Mouse (Mus musculus) embryonic facial prominence, embryonic 11.5 days (tissue): ENCODE results near the gene Stk17b. TPM values are rescaled to one million over a fixed set of nuclear protein-coding genes. Genes with fewer than 3 reads are reported as not detected.

Experiments used
- ATAC-seq: fragments of 200-750 bp; cut with Nextera tagmentation; replicated peaks from 2 replicates; pipeline ENCODE4 v1.8.0; 2017; ENCODE audit warnings: low read depth; ENCODE audit not compliant: insufficient number of reproducible peaks, low FRiP score, low TSS enrichment
- DNase-seq: peaks from one replicate; pipeline ENCODE4 v3.0.0-alpha.2; 2015; ENCODE audit warnings: low spot score
- H3K27ac ChIP-seq: fragments of 300-500 bp; sonication (generic); replicated peaks from 2 replicates; pipeline ENCODE4 v1.5.1; 2014; ENCODE audit warnings: mild to moderate bottlenecking, low read depth, low read length, control low read depth
- H3K27me3 ChIP-seq: fragments of 300-500 bp; sonication (generic); 2 replicates; pipeline ENCODE4 v1.6.1; 2014; ENCODE audit warnings: mild to moderate bottlenecking, low read length, moderate library complexity, mixed read lengths; ENCODE audit not compliant: control insufficient read depth, insufficient read depth
- H3K36me3 ChIP-seq: fragments of 300-500 bp; sonication (generic); replicated peaks from 2 replicates; pipeline ENCODE4 v1.6.1; 2014; ENCODE audit warnings: low read depth, mild to moderate bottlenecking, low read length, moderate library complexity, mixed read lengths; ENCODE audit not compliant: control insufficient read depth, insufficient read depth
- H3K4me1 ChIP-seq: fragments of 300-500 bp; sonication (generic); 2 replicates; pipeline ENCODE4 v1.6.1; 2014; ENCODE audit warnings: low read length, mixed read lengths; ENCODE audit not compliant: control insufficient read depth, insufficient read depth
- H3K4me2 ChIP-seq: fragments of 300-500 bp; sonication (generic); 2 replicates; pipeline ENCODE4 v1.6.1; 2014; ENCODE audit warnings: low read depth, mild to moderate bottlenecking, control low read depth, low read length, moderate library complexity
- H3K4me3 ChIP-seq: fragments of 300-500 bp; sonication (generic); 2 replicates; pipeline ENCODE4 v1.5.1; 2014; ENCODE audit warnings: low read depth, low read length, control low read depth
- H3K9ac ChIP-seq: fragments of 300-500 bp; sonication (generic); replicated peaks from 2 replicates; pipeline ENCODE4 v1.6.1; 2014; ENCODE audit warnings: mild to moderate bottlenecking, control low read depth, low read length
- H3K9me3 ChIP-seq: fragments of 300-500 bp; sonication (generic); replicated peaks from 2 replicates; pipeline ENCODE4 v1.6.1; 2016; ENCODE audit warnings: mild to moderate bottlenecking, low read length, inconsistent platforms, mixed read lengths; ENCODE audit not compliant: control insufficient read depth
- WGBS: fragments of 180-500 bp; shearing (Covaris S2); extraction: QIAGEN DNeasy Blood & Tissue Kit; methylation state at CpG from one replicate; pipeline ENCODE4 v1.1.7; 2014; 5-methylcytosine and 5-hydroxymethylcytosine counted together
- polyA plus RNA-seq: library from polyadenylated mRNA; unstranded; fragments of >200 nt; fragmentation: Nextera tagmentation; extraction: Ambion mirVana; gene quantifications from 2 replicates; pipeline ENCODE4 v1.2.1, GENCODE M21; 2014

Stk17b gene
- polyA plus RNA-seq, 1 experiment from 2014 or later = 13.3 TPM

GRCm38 (mm10) chr1:53818072-53818862 lies 33.2 kb upstream of the Stk17b start:
- H3K9ac ChIP-seq = no peak overlapping the region
- no peaks in the 10 kb centered on the region for H3K27me3 ChIP-seq
- H3K4me2 ChIP-seq = no peak overlapping the region
- no peaks in the 10 kb centered on the region for H3K9me3 ChIP-seq
- H3K36me3 ChIP-seq = no peaks in the 10 kb centered on the region
- no peaks in the 10 kb centered on the region for H3K4me1 ChIP-seq
- WGBS = 47% methylated on average over 3 of the region's 3 CpGs
- H3K27ac ChIP-seq = no peak overlapping the region
- no peak for ATAC-seq
- no peak for DNase-seq
- H3K4me3 ChIP-seq = no peak overlapping the region

- H3K36me3 ChIP-seq = no peaks in the 10 kb centered on the region
- H3K27ac ChIP-seq = no peak overlapping the region
- ATAC-seq (no peak), DNase-seq (no peak)
- no peak overlapping the region for H3K9ac ChIP-seq
- no peaks in the 10 kb centered on the region for H3K9me3 ChIP-seq
- H3K4me2 ChIP-seq = no peak overlapping the region
- WGBS = 82% methylated on average over 2 of the region's 2 CpGs
- no peaks in the 10 kb centered on the region for H3K4me1 ChIP-seq
- no peak overlapping the region for H3K4me3 ChIP-seq
- H3K27me3 ChIP-seq = no peaks in the 10 kb centered on the region
These were observed 31.3 kb upstream of the Stk17b start for GRCm38 (mm10) chr1:53816353-53816752.

GRCm38 (mm10) chr1:53814077-53814705 lies 29.2 kb upstream of the Stk17b start:
- WGBS = 81% methylated on average over 2 of the region's 2 CpGs
- Histone ChIP-seq H3K9ac (no peak overlapping the region), H3K4me3 (no peak overlapping the region), H3K4me2 (no peak overlapping the region), H3K9me3 (no peaks in the 10 kb centered on the region), H3K27ac (no peak overlapping the region), H3K36me3 (no peaks in the 10 kb centered on the region), H3K4me1 (no peaks in the 10 kb centered on the region), H3K27me3 (no peaks in the 10 kb centered on the region)
- DNase-seq = no peak
- ATAC-seq = no peak

DNA sequence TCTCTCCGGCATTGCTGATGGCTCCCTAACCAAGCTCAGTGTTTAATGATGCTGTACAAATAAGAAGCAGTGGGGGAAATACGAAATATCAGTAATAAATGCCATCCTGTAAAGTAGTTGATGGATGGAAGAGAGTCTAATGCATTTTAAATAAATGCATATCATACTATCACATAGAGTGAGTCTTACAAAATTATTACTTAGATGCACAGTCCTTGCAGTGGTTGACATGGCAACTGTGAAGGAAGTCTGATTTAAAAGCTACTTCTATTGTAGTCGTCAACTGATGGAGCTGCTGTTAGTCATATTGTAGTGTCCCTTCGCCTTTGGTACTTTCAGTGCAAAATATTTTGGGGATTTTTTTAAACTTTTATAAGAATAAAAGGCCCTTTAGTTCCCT lies 26.9 kb upstream of the Stk17b start:
- Histone ChIP-seq H3K4me3 (no peak overlapping the region), H3K36me3 (no peaks in the 10 kb centered on the region), H3K9ac (no peak overlapping the region), H3K4me1 (no peaks in the 10 kb centered on the region), H3K9me3 (no peaks in the 10 kb centered on the region), H3K27ac (no peak overlapping the region), H3K27me3 (no peaks in the 10 kb centered on the region), H3K4me2 (no peak overlapping the region)
- DNase-seq = no peak
- 88% methylated on average over 4 of the region's 4 CpGs for WGBS
- ATAC-seq = no peak

- Histone ChIP-seq H3K27ac (no peak overlapping the region), H3K36me3 (no peaks in the 10 kb centered on the region), H3K27me3 (no peaks in the 10 kb centered on the region), H3K4me2 (no peak overlapping the region), H3K9ac (no peak overlapping the region), H3K9me3 (no peaks in the 10 kb centered on the region), H3K4me1 (no peaks in the 10 kb centered on the region), H3K4me3 (no peak overlapping the region)
- WGBS = 81% methylated on average over 2 of the region's 2 CpGs
- ATAC-seq = no peak
- no peak for DNase-seq
These were observed 23.2 kb upstream of the Stk17b start for GRCm38 (mm10) chr1:53808229-53808628.

- WGBS = 84% methylated on average over 3 of the region's 3 CpGs
These were observed 12.8 kb upstream of the Stk17b start for GRCm38 (mm10) chr1:53797811-53798210.

DNA sequence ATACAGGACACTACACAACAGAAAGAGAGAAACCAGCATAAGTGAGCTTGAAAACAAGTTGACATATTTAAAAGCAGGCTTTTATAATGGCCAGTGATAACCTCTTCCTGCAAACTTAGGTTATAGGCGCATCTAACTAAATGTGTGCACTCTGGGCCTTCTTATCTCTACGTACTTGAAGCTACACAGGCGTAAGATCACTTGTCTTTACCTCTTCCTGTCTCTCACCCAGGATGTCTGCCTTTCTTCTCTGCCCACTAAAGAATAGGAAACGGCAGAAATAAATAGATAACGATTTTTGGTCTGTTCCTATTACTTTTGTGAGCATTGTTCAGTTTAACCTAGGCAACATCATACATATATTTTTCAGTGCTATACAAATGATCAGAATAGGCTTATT lies 12.1 kb upstream of the Stk17b start:
- no peak overlapping the region for H3K4me3 ChIP-seq
- H3K9me3 ChIP-seq = no peaks in the 10 kb centered on the region
- WGBS = 86% methylated on average over 5 of the region's 5 CpGs
- H3K36me3 ChIP-seq = no peaks in the 10 kb centered on the region
- H3K4me1 ChIP-seq = no peaks in the 10 kb centered on the region
- H3K9ac ChIP-seq = no peak overlapping the region
- DNase-seq (no peak), ATAC-seq (no peak)
- H3K4me2 ChIP-seq = no peak overlapping the region
- no peak overlapping the region for H3K27ac ChIP-seq
- H3K27me3 ChIP-seq = no peaks in the 10 kb centered on the region

More at GRCm38 (mm10) chr1:53797811-53798210, 12.8 kb upstream of the Stk17b start:
- H3K4me3 ChIP-seq = no peak overlapping the region
- no peaks in the 10 kb centered on the region for H3K27me3 ChIP-seq
- H3K9me3 ChIP-seq = no peaks in the 10 kb centered on the region
- ATAC-seq (no peak), DNase-seq (no peak)
- no peaks in the 10 kb centered on the region for H3K4me1 ChIP-seq
- H3K9ac ChIP-seq = no peak overlapping the region
- no peak overlapping the region for H3K4me2 ChIP-seq
- no peak overlapping the region for H3K27ac ChIP-seq
- no peaks in the 10 kb centered on the region for H3K36me3 ChIP-seq

DNA sequence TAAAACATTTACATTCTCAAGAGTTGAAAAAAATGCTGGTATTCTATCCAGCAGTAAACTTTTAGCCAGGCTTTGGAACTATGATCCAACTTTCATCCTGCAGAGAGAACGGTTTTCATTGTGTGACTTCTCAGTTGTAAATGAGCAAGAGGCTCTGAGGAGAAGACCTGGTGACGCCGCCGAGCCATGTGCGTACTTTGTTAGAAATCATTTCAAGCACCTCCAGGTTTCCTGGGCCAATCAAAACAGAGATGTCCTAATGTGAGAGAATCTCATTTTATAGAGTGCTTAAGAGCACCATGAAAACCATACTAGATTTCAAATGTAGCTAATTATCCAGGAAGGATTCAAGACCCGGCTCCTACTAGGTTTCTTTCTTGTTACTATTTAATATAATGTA lies 11.2 kb upstream of the Stk17b start:
- DNase-seq = no peak
- WGBS = 90% methylated on average over 6 of the region's 6 CpGs
- H3K27ac ChIP-seq = no peak overlapping the region
- H3K4me1 ChIP-seq = no peaks in the 10 kb centered on the region
- H3K27me3 ChIP-seq = no peaks in the 10 kb centered on the region
- H3K9ac ChIP-seq = no peak overlapping the region
- H3K4me3 ChIP-seq = no peak overlapping the region
- H3K36me3 ChIP-seq = no peaks in the 10 kb centered on the region
- H3K4me2 ChIP-seq = no peak overlapping the region
- ATAC-seq = no peak
- H3K9me3 ChIP-seq = no peaks in the 10 kb centered on the region
